Mouse (Mus musculus) midbrain, embryonic 13.5 days (tissue): ENCODE data around the gene Aqp7. TPM values are rescaled to one million over a fixed set of nuclear protein-coding genes. Genes with fewer than 3 reads are reported as not detected.

Source experiments
- ATAC-seq: fragments of 200-750 bp; cut with Nextera tagmentation; 2 replicates; pipeline ENCODE4 v1.8.0; 2017; ENCODE audit warnings: mild to moderate bottlenecking, moderate TSS enrichment, moderate library complexity
- H3K27ac ChIP-seq: fragments of 300-500 bp; sonication (generic); 2 replicates; pipeline ENCODE4 v1.5.1; 2015; ENCODE audit warnings: inconsistent platforms, mild to moderate bottlenecking, moderate library complexity
- H3K27me3 ChIP-seq: fragments of 300-500 bp; sonication (generic); 2 replicates; pipeline ENCODE4 v1.6.1; 2015; ENCODE audit warnings: mild to moderate bottlenecking, inconsistent platforms
- H3K36me3 ChIP-seq: fragments of 300-500 bp; sonication (generic); 2 replicates; pipeline ENCODE4 v1.6.1; 2015; ENCODE audit warnings: mild to moderate bottlenecking, inconsistent platforms
- H3K4me1 ChIP-seq: fragments of 300-500 bp; sonication (generic); replicated peaks from 2 replicates; pipeline ENCODE4 v1.6.1; 2015; ENCODE audit warnings: inconsistent platforms
- H3K4me2 ChIP-seq: fragments of 300-500 bp; sonication (generic); replicated peaks from 2 replicates; pipeline ENCODE4 v1.6.1; 2015; ENCODE audit warnings: moderate library complexity, mild to moderate bottlenecking, inconsistent platforms
- H3K4me3 ChIP-seq: fragments of 300-500 bp; sonication (generic); replicated peaks from 2 replicates; pipeline ENCODE4 v1.5.1; 2015; ENCODE audit warnings: mild to moderate bottlenecking, inconsistent platforms
- H3K9ac ChIP-seq: fragments of 300-500 bp; sonication (generic); replicated peaks from 2 replicates; pipeline ENCODE4 v1.6.1; 2015; ENCODE audit warnings: mild to moderate bottlenecking, inconsistent platforms
- H3K9me3 ChIP-seq: fragments of 300-500 bp; sonication (generic); 2 replicates; pipeline ENCODE4 v1.6.1; 2016; ENCODE audit warnings: mild to moderate bottlenecking, inconsistent platforms
- WGBS: fragments of 180-500 bp; shearing (Covaris S2); methylation state at CpG from one replicate; pipeline ENCODE4 v1.1.7; 2015; 5-methylcytosine and 5-hydroxymethylcytosine counted together
- polyA plus RNA-seq: library from polyadenylated mRNA; unstranded; fragments of >200 nt; fragmentation: Nextera tagmentation; extraction: Ambion mirVana; gene quantifications from 2 replicates; pipeline ENCODE4 v1.2.1, GENCODE M21; 2015

Gene Aqp7
- polyA plus RNA-seq, 1 experiment from 2014 or later = not detected

- H3K4me2 ChIP-seq = no peak overlapping the region
- no peaks in the 10 kb centered on the region for H3K27me3 ChIP-seq
- no peaks in the 10 kb centered on the region for H3K4me1 ChIP-seq
- no peak overlapping the region for H3K4me3 ChIP-seq
- no peaks in the 10 kb centered on the region for H3K9me3 ChIP-seq
- 22% methylated on average over 1 of the region's 1 CpGs for WGBS
- no peak for ATAC-seq
- no peak overlapping the region for H3K27ac ChIP-seq
- no peaks in the 10 kb centered on the region for H3K36me3 ChIP-seq
- H3K9ac ChIP-seq = no peak overlapping the region
These were observed 8.3 kb upstream of the Aqp7 start for GRCm38 (mm10) chr4:41056253-41056652.

- Histone ChIP-seq H3K4me3 (no peak overlapping the region), H3K36me3 (no peaks in the 10 kb centered on the region), H3K27ac (no peak overlapping the region), H3K4me1 (peaks cover 4% of the 10 kb centered on the region; the same call in 1 of the 2 replicates), H3K4me2 (no peak overlapping the region), H3K27me3 (no peaks in the 10 kb centered on the region), H3K9ac (no peak overlapping the region), H3K9me3 (no peaks in the 10 kb centered on the region)
- no peak for ATAC-seq
- WGBS = 87% methylated on average over 13 of the region's 13 CpGs
These were observed 7.2 kb upstream of the Aqp7 start for GRCm38 (mm10) chr4:41055111-41055510.

- H3K4me1 ChIP-seq = peaks cover 4% of the 10 kb centered on the region; the same call in 1 of the 2 replicates
- no peaks in the 10 kb centered on the region for H3K9me3 ChIP-seq
- no peaks in the 10 kb centered on the region for H3K27me3 ChIP-seq
- H3K4me3 ChIP-seq = no peak overlapping the region
- H3K4me2 ChIP-seq = no peak overlapping the region
- no peak for ATAC-seq
- no peaks in the 10 kb centered on the region for H3K36me3 ChIP-seq
- 81% methylated on average over 7 of the region's 7 CpGs for WGBS
- H3K27ac ChIP-seq = no peak overlapping the region
- H3K9ac ChIP-seq = no peak overlapping the region
These were observed 3.8 kb upstream of the Aqp7 start for GRCm38 (mm10) chr4:41051781-41052180.

- 36% methylated on average over 16 of the region's 16 CpGs for WGBS
- peak; percentile 81 for ATAC-seq
- Histone ChIP-seq H3K27ac (no peak overlapping the region), H3K36me3 (no peaks in the 10 kb centered on the region), H3K27me3 (no peaks in the 10 kb centered on the region), H3K9ac (0 out of 2 replicates have a peak overlapping the region, but pooled peaks have one; percentile 39), H3K9me3 (no peaks in the 10 kb centered on the region), H3K4me3 (peak overlapping the region; percentile 17; the same call in 1 of the 2 replicates), H3K4me1 (peaks cover 4% of the 10 kb centered on the region; the same call in 1 of the 2 replicates), H3K4me2 (peak overlapping the region; percentile 49)
These were observed 3.1 kb upstream of the Aqp7 start for GRCm38 (mm10) chr4:41050726-41051675.

- ATAC-seq = no peak
These were observed 987 bp upstream of the Aqp7 start for GRCm38 (mm10) chr4:41048926-41049325.

GRCm38 (mm10) chr4:41046254-41046795 lies 1.6 kb downstream of the Aqp7 start:
- Histone ChIP-seq H3K36me3 (no peaks in the 10 kb centered on the region), H3K9ac (no peak overlapping the region), H3K4me2 (no peak overlapping the region), H3K27ac (no peak overlapping the region), H3K27me3 (no peaks in the 10 kb centered on the region), H3K4me1 (peaks cover 4% of the 10 kb centered on the region; the same call in 1 of the 2 replicates), H3K9me3 (no peaks in the 10 kb centered on the region), H3K4me3 (no peak overlapping the region)
- ATAC-seq = no peak
- 82% methylated on average over 13 of the region's 13 CpGs for WGBS

More at GRCm38 (mm10) chr4:41048926-41049325, 987 bp upstream of the Aqp7 start:
- H3K27me3 ChIP-seq = no peaks in the 10 kb centered on the region
- peaks cover 4% of the 10 kb centered on the region; the same call in 1 of the 2 replicates for H3K4me1 ChIP-seq
- H3K9me3 ChIP-seq = no peaks in the 10 kb centered on the region
- H3K27ac ChIP-seq = no peak overlapping the region
- no peak overlapping the region for H3K9ac ChIP-seq
- no peak overlapping the region for H3K4me2 ChIP-seq
- 84% methylated on average over 2 of the region's 2 CpGs for WGBS
- no peaks in the 10 kb centered on the region for H3K36me3 ChIP-seq
- no peak overlapping the region for H3K4me3 ChIP-seq

GRCm38 (mm10) chr4:41045288-41045687 lies 2.7 kb downstream of the Aqp7 start:
- no peak for ATAC-seq
- no peak overlapping the region for H3K27ac ChIP-seq
- WGBS = 96% methylated on average over 3 of the region's 3 CpGs

GRCm38 (mm10) chr4:41043961-41044360 lies 4.0 kb downstream of the Aqp7 start:
- ATAC-seq = no peak
- no peak overlapping the region for H3K27ac ChIP-seq
- H3K9ac ChIP-seq = no peak overlapping the region
- WGBS = 77% methylated on average over 5 of the region's 5 CpGs
- no peaks in the 10 kb centered on the region for H3K36me3 ChIP-seq
- H3K9me3 ChIP-seq = no peaks in the 10 kb centered on the region
- H3K27me3 ChIP-seq = no peaks in the 10 kb centered on the region
- no peak overlapping the region for H3K4me2 ChIP-seq
- H3K4me1 ChIP-seq = no peaks in the 10 kb centered on the region
- H3K4me3 ChIP-seq = no peak overlapping the region

More at GRCm38 (mm10) chr4:41045288-41045687, 2.7 kb downstream of the Aqp7 start:
- no peaks in the 10 kb centered on the region for H3K36me3 ChIP-seq
- no peaks in the 10 kb centered on the region for H3K4me1 ChIP-seq
- H3K9me3 ChIP-seq = no peaks in the 10 kb centered on the region
- H3K4me2 ChIP-seq = no peak overlapping the region
- H3K9ac ChIP-seq = no peak overlapping the region
- no peaks in the 10 kb centered on the region for H3K27me3 ChIP-seq
- H3K4me3 ChIP-seq = no peak overlapping the region

GRCm38 (mm10) chr4:41042880-41043279 lies 5.1 kb downstream of the Aqp7 start:
- ATAC-seq = no peak
- WGBS = 84% methylated on average over 12 of the region's 12 CpGs
- H3K4me2 ChIP-seq = no peak overlapping the region
- H3K9me3 ChIP-seq = no peaks in the 10 kb centered on the region
- H3K4me3 ChIP-seq = no peak overlapping the region
- H3K27me3 ChIP-seq = no peaks in the 10 kb centered on the region
- no peak overlapping the region for H3K9ac ChIP-seq
- no peaks in the 10 kb centered on the region for H3K36me3 ChIP-seq
- H3K4me1 ChIP-seq = no peaks in the 10 kb centered on the region
- no peak overlapping the region for H3K27ac ChIP-seq

- Histone ChIP-seq H3K27me3 (no peaks in the 10 kb centered on the region), H3K4me2 (no peak overlapping the region), H3K9me3 (no peaks in the 10 kb centered on the region), H3K27ac (no peak overlapping the region), H3K36me3 (no peaks in the 10 kb centered on the region), H3K4me3 (no peak overlapping the region), H3K4me1 (no peaks in the 10 kb centered on the region), H3K9ac (no peak overlapping the region)
- 89% methylated on average over 7 of the region's 7 CpGs for WGBS
- ATAC-seq = no peak
These were observed 7.0 kb downstream of the Aqp7 start for GRCm38 (mm10) chr4:41040983-41041382.

GRCm38 (mm10) chr4:41037942-41038341 lies 10.0 kb downstream of the Aqp7 start:
- Histone ChIP-seq H3K4me2 (no peak overlapping the region), H3K27ac (no peak overlapping the region), H3K4me3 (no peak overlapping the region), H3K36me3 (no peaks in the 10 kb centered on the region), H3K27me3 (no peaks in the 10 kb centered on the region), H3K9ac (no peak overlapping the region), H3K4me1 (no peaks in the 10 kb centered on the region), H3K9me3 (no peaks in the 10 kb centered on the region)
- no peak for ATAC-seq
- 70% methylated on average over 3 of the region's 3 CpGs for WGBS

- H3K4me2 ChIP-seq = no peak overlapping the region
- H3K27me3 ChIP-seq = no peaks in the 10 kb centered on the region
- H3K4me3 ChIP-seq = no peak overlapping the region
- H3K27ac ChIP-seq = no peak overlapping the region
- no peaks in the 10 kb centered on the region for H3K9me3 ChIP-seq
- no peaks in the 10 kb centered on the region for H3K4me1 ChIP-seq
- no peak overlapping the region for H3K9ac ChIP-seq
- peaks cover 9% of the 10 kb centered on the region; the same call in 1 of the 2 replicates for H3K36me3 ChIP-seq
- no peak for ATAC-seq
- WGBS = 78% methylated on average over 3 of the region's 3 CpGs
These were observed 16.7 kb downstream of the Aqp7 start for GRCm38 (mm10) chr4:41031242-41031641.
